Mouse (Mus musculus): ENCODE data around the gene Itpr1. TPM values are rescaled to one million over a fixed set of nuclear protein-coding genes. Genes with fewer than 3 reads are reported as not detected.

Gene Itpr1
- total RNA-seq (2014; rRNA removed) (55.0 and 56.6 TPM in 2 replicates), polyA plus RNA-seq (2012; rRNA removed) (6.9 and 9.2 TPM in 2 replicates)

DNA sequence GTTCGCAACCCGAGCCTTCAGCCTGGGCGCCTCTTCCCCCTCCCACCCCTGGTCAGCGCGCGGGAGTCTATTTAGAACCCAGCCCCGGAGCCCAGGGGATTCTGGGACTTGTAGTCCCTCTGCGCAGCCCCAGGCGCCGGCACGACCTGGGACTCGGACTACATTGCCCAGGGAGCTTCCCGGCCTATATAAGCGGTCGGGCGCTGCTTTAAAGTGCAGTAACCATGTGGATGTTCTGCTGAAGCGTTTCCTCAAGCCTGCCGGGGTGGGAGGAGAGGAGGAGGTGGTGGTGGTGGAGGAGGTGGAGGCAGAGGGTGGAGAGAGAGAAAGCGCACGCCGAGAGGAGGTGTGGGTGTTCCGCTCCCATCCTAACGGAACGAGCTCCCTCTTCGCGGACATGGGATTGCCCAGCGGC, at the start of gene Itpr1:
Itpr1 (plus strand) TSS at position 216 of the 415 bp plus-strand sequence.
- Histone ChIP-seq H3K79me2 (ENCODE audit: control insufficient read depth, insufficient read depth, low read length) (peaks cover 10% of the 10 kb centered on the region; the same call in 1 of the 2 replicates), H3K4me3 (ENCODE audit: insufficient read depth, low read depth, low read length) (peak within 1 kb of the TSS; percentile 79), H3K4me1 (ENCODE audit: control insufficient read depth, insufficient read depth, low read length) (peaks cover 11% of the 10 kb centered on the region; the same call in 1 of the 2 replicates), H3K36me3 (ENCODE audit: control insufficient read depth, insufficient read depth, low read length) (no peaks in the 10 kb centered on the region), H3K27me3 (ENCODE audit: control insufficient read depth, insufficient read depth, low read length) (no peaks in the 10 kb centered on the region), H3K27ac (replicated peaks; ENCODE audit: insufficient read depth, low read depth, low read length) (peak within 1 kb of the TSS; percentile 72), H3K9ac (ENCODE audit: low read depth, low read length) (peak within 1 kb of the TSS; percentile 77)
- DNase-seq (ENCODE audit: extremely low read depth, low read depth, low spot score) = peak; percentile 94
- TF ChIP-seq CTCF (IDR thresholded peaks at IDR 0.05; ENCODE audit: low read depth, low read length) (no peak), POLR2A (IDR thresholded peaks at IDR 0.05; ENCODE audit: extremely low read depth, insufficient read depth, low read length) (peak; percentile 96)
- WGBS = 0% methylated on average over 27 of the region's 27 CpGs

DNA sequence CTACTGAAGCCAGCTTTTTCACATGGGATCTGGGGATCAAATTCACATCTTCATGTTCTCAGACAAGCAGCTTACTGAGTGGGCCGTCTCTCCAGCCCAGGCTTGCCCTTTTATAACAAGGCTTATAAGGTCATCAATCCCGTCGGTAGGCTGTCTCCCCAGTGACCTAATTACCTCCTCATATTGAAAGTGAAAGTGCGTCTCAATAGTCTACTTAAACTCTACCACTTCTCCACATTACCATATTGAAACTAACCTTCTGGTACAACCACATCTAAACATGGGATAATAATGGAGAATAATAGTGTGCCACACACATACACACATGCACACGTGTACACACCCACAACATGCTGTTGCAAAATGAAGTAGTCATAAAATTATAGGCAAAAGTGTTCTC, 48.0 kb upstream of the Itpr1 start:
- no peaks in the 10 kb centered on the region for H3K27me3 ChIP-seq (ENCODE audit: control insufficient read depth, insufficient read depth, low read length)
- H3K4me3 ChIP-seq (ENCODE audit: insufficient read depth, low read depth, low read length) = no peak overlapping the region
- H3K27ac ChIP-seq (replicated peaks; ENCODE audit: insufficient read depth, low read depth, low read length) = no peak overlapping the region
- DNase-seq (ENCODE audit: extremely low read depth, low read depth, low spot score) = peak; percentile 73
- H3K4me1 ChIP-seq (ENCODE audit: control insufficient read depth, insufficient read depth, low read length) = peaks cover 14% of the 10 kb centered on the region
- peaks cover 4% of the 10 kb centered on the region; the same call in 1 of the 2 replicates for H3K36me3 ChIP-seq (ENCODE audit: control insufficient read depth, insufficient read depth, low read length)
- WGBS = 12% methylated on average over 5 of the region's 5 CpGs
- TF ChIP-seq POLR2A (IDR thresholded peaks at IDR 0.05; ENCODE audit: extremely low read depth, insufficient read depth, low read length) (no peak), CTCF (IDR thresholded peaks at IDR 0.05; ENCODE audit: low read depth, low read length) (no peak)
- H3K9ac ChIP-seq (ENCODE audit: low read depth, low read length) = no peak overlapping the region
- H3K79me2 ChIP-seq (ENCODE audit: control insufficient read depth, insufficient read depth, low read length) = no peaks in the 10 kb centered on the region; the same call in 1 of the 2 replicates

GRCm38 (mm10) chr6:108165598-108165997, 47.3 kb upstream of the Itpr1 start:
- H3K4me1 ChIP-seq (ENCODE audit: control insufficient read depth, insufficient read depth, low read length) = peaks cover 11% of the 10 kb centered on the region
- no peak overlapping the region for H3K27ac ChIP-seq (replicated peaks; ENCODE audit: insufficient read depth, low read depth, low read length)
- TF ChIP-seq POLR2A (IDR thresholded peaks at IDR 0.05; ENCODE audit: extremely low read depth, insufficient read depth, low read length) (no peak), CTCF (IDR thresholded peaks at IDR 0.05; ENCODE audit: low read depth, low read length) (no peak)
- DNase-seq (ENCODE audit: extremely low read depth, low read depth, low spot score) = no peak
- H3K4me3 ChIP-seq (ENCODE audit: insufficient read depth, low read depth, low read length) = no peak overlapping the region
- no peaks in the 10 kb centered on the region for H3K27me3 ChIP-seq (ENCODE audit: control insufficient read depth, insufficient read depth, low read length)
- H3K9ac ChIP-seq (ENCODE audit: low read depth, low read length) = no peak overlapping the region
- WGBS = 82% methylated on average over 2 of the region's 2 CpGs
- peaks cover 4% of the 10 kb centered on the region for H3K36me3 ChIP-seq (ENCODE audit: control insufficient read depth, insufficient read depth, low read length)
- no peaks in the 10 kb centered on the region; the same call in 1 of the 2 replicates for H3K79me2 ChIP-seq (ENCODE audit: control insufficient read depth, insufficient read depth, low read length)

- TF ChIP-seq CTCF (IDR thresholded peaks at IDR 0.05; ENCODE audit: low read depth, low read length) (no peak), POLR2A (IDR thresholded peaks at IDR 0.05; ENCODE audit: extremely low read depth, insufficient read depth, low read length) (no peak)
- H3K4me1 ChIP-seq (ENCODE audit: control insufficient read depth, insufficient read depth, low read length) = peaks cover 10% of the 10 kb centered on the region
- peak; percentile 22 for DNase-seq (ENCODE audit: extremely low read depth, low read depth, low spot score)
- H3K36me3 ChIP-seq (ENCODE audit: control insufficient read depth, insufficient read depth, low read length) = peaks cover 12% of the 10 kb centered on the region
- H3K27me3 ChIP-seq (ENCODE audit: control insufficient read depth, insufficient read depth, low read length) = no peaks in the 10 kb centered on the region
- 71% methylated on average over 7 of the region's 7 CpGs for WGBS
- H3K79me2 ChIP-seq (ENCODE audit: control insufficient read depth, insufficient read depth, low read length) = no peaks in the 10 kb centered on the region; the same call in 1 of the 2 replicates
- no peak overlapping the region for H3K27ac ChIP-seq (replicated peaks; ENCODE audit: insufficient read depth, low read depth, low read length)
- no peak overlapping the region for H3K9ac ChIP-seq (ENCODE audit: low read depth, low read length)
- no peak overlapping the region for H3K4me3 ChIP-seq (ENCODE audit: insufficient read depth, low read depth, low read length)
Measured at GRCm38 (mm10) chr6:108167946-108168680, 44.8 kb upstream of the Itpr1 start.

- no peaks in the 10 kb centered on the region for H3K27me3 ChIP-seq (ENCODE audit: control insufficient read depth, insufficient read depth, low read length)
- TF ChIP-seq POLR2A (IDR thresholded peaks at IDR 0.05; ENCODE audit: extremely low read depth, insufficient read depth, low read length) (no peak), CTCF (IDR thresholded peaks at IDR 0.05; ENCODE audit: low read depth, low read length) (no peak)
- no peak overlapping the region for H3K27ac ChIP-seq (replicated peaks; ENCODE audit: insufficient read depth, low read depth, low read length)
- no peaks in the 10 kb centered on the region; the same call in 1 of the 2 replicates for H3K79me2 ChIP-seq (ENCODE audit: control insufficient read depth, insufficient read depth, low read length)
- no peak overlapping the region for H3K4me3 ChIP-seq (ENCODE audit: insufficient read depth, low read depth, low read length)
- peaks cover 18% of the 10 kb centered on the region for H3K36me3 ChIP-seq (ENCODE audit: control insufficient read depth, insufficient read depth, low read length)
- no peak overlapping the region for H3K9ac ChIP-seq (ENCODE audit: low read depth, low read length)
- no peak for DNase-seq (ENCODE audit: extremely low read depth, low read depth, low spot score)
- H3K4me1 ChIP-seq (ENCODE audit: control insufficient read depth, insufficient read depth, low read length) = peaks cover 10% of the 10 kb centered on the region
- 94% methylated on average over 6 of the region's 6 CpGs for WGBS
Measured at GRCm38 (mm10) chr6:108168723-108169122, 44.2 kb upstream of the Itpr1 start.

DNA sequence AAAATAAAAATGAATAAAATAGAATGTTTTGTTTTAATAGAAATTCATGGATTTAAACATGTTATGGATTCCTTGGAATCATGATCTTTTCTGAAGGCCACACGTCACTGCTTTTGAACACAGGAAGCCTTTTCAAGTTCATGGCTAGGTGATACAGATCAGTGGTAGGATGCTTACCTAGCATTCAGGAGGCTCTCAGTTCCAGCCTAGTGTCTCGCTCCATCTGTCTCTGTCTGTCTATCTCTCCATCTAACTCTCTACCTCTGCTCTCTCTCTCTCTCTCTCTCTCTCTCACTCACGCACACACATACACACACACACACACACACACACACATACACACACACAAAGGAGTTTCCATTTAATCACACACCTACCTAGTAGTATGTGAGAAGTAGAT, 43.4 kb upstream of the Itpr1 start:
- H3K9ac ChIP-seq (ENCODE audit: low read depth, low read length) = no peak overlapping the region
- DNase-seq (ENCODE audit: extremely low read depth, low read depth, low spot score) = no peak
- H3K79me2 ChIP-seq (ENCODE audit: control insufficient read depth, insufficient read depth, low read length) = no peaks in the 10 kb centered on the region; the same call in 1 of the 2 replicates
- peaks cover 5% of the 10 kb centered on the region; the same call in 1 of the 2 replicates for H3K4me1 ChIP-seq (ENCODE audit: control insufficient read depth, insufficient read depth, low read length)
- H3K4me3 ChIP-seq (ENCODE audit: insufficient read depth, low read depth, low read length) = no peak overlapping the region
- 97% methylated on average over 3 of the region's 3 CpGs for WGBS
- H3K36me3 ChIP-seq (ENCODE audit: control insufficient read depth, insufficient read depth, low read length) = peaks cover 23% of the 10 kb centered on the region
- no peaks in the 10 kb centered on the region for H3K27me3 ChIP-seq (ENCODE audit: control insufficient read depth, insufficient read depth, low read length)
- TF ChIP-seq CTCF (IDR thresholded peaks at IDR 0.05; ENCODE audit: low read depth, low read length) = no peak
- no peak for TF ChIP-seq POLR2A (IDR thresholded peaks at IDR 0.05; ENCODE audit: extremely low read depth, insufficient read depth, low read length)
- H3K27ac ChIP-seq (replicated peaks; ENCODE audit: insufficient read depth, low read depth, low read length) = no peak overlapping the region
